Mouse (Mus musculus) induced T-regulatory cell, adult 2 months (primary cell): Measurements from ENCODE around the gene Cfap20.
"Not testable (repeated sequence)": the region's sequence is repeated elsewhere in the genome, so short reads cannot be mapped to it uniquely, and the experiment has no call there.

Experiments used
- DNase-seq: peaks from one replicate; pipeline ENCODE4 v3.0.0-alpha.2; 2012; ENCODE audit warnings: low read depth

Gene Cfap20

GRCm38 (mm10) chr8:95411309-95411972, 23.2 kb downstream of the Cfap20 start:
- DNase-seq: no peak

GRCm38 (mm10) chr8:95409518-95409917, 25.2 kb downstream of the Cfap20 start:
- no peak for DNase-seq

GRCm38 (mm10) chr8:95401091-95401490, 33.6 kb downstream of the Cfap20 start:
- no peak for DNase-seq

- no peak for DNase-seq
These were observed 35.5 kb downstream of the Cfap20 start for GRCm38 (mm10) chr8:95399131-95399530.

- no peak for DNase-seq
These were observed 37.5 kb downstream of the Cfap20 start for GRCm38 (mm10) chr8:95397201-95397600.

GRCm38 (mm10) chr8:95396752-95397151, 37.9 kb downstream of the Cfap20 start:
- DNase-seq: no peak

GRCm38 (mm10) chr8:95395186-95395918, 39.3 kb downstream of the Cfap20 start:
- DNase-seq: no peak

GRCm38 (mm10) chr8:95392604-95393003, 42.1 kb downstream of the Cfap20 start:
- DNase-seq: no peak

GRCm38 (mm10) chr8:95391101-95391500, 43.6 kb downstream of the Cfap20 start:
- DNase-seq: no peak

- peak; percentile 7 for DNase-seq
These were observed 44.4 kb downstream of the Cfap20 start for GRCm38 (mm10) chr8:95390312-95390711.

GRCm38 (mm10) chr8:95387936-95388335, 46.7 kb downstream of the Cfap20 start:
- DNase-seq: no peak

GRCm38 (mm10) chr8:95387221-95387620, 47.4 kb downstream of the Cfap20 start:
- DNase-seq: no peak

- DNase-seq: no peak
These were observed 48.6 kb downstream of the Cfap20 start for GRCm38 (mm10) chr8:95386037-95386436.

- DNase-seq: no peak
These were observed 50.2 kb downstream of the Cfap20 start for GRCm38 (mm10) chr8:95384501-95384900.

GRCm38 (mm10) chr8:95381595-95381994, 53.1 kb downstream of the Cfap20 start:
- no peak for DNase-seq

GRCm38 (mm10) chr8:95380953-95381352, 53.7 kb downstream of the Cfap20 start:
- no peak for DNase-seq

GRCm38 (mm10) chr8:95378928-95379327, 55.7 kb downstream of the Cfap20 start:
- DNase-seq: not testable (repeated sequence)

- no peak for DNase-seq
These were observed 56.8 kb downstream of the Cfap20 start for GRCm38 (mm10) chr8:95377863-95378291.

GRCm38 (mm10) chr8:95377101-95377500, 57.6 kb downstream of the Cfap20 start:
- no peak for DNase-seq

GRCm38 (mm10) chr8:95376309-95376999, 58.2 kb downstream of the Cfap20 start:
- no peak for DNase-seq

- no peak for DNase-seq
These were observed 59.2 kb downstream of the Cfap20 start for GRCm38 (mm10) chr8:95375374-95375930.

GRCm38 (mm10) chr8:95374429-95374828, 60.2 kb downstream of the Cfap20 start:
- no peak for DNase-seq
